Mouse (Mus musculus): ENCODE data around the gene Cd79b.

DNA sequence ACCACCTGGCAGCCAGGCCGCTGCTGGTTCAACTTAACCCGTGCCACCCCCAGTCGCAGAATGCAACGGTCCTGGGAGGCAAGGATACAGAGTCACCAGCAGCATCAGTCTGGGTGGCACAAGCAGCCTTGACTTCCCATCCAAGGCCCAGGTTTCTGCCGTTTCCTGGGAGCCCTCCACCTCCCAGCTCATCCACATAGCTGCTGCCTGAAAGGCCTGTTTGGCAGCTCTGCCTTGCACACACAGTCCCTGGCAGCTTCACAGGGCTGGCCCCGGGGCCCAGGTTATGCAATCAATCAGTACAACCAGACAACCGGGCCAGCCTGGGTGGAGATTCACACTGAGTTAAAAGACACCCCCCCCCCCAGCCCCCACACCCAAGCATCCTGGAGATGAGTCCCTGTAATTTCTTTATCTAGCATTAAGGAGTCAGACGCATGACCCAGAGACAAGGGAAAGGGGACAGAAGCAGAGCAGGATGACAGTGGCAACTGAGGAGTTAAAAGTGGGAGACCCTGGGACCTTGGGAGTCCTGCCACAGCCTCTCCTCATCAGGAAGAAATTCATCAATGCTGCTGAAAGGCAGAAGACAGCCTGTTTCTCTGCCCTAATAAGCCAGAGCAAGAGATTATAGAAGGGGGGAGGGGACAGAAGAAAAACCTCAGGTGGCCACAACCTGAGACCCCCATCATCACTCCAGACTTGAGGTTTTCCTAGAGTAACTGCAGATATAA lies 46.1 kb downstream of the Cd79b start:
- TF ChIP-seq CTCF (IDR thresholded peaks at IDR 0.05; ENCODE audit: low read depth, low read length) (no peak), POLR2A (IDR thresholded peaks at IDR 0.05; ENCODE audit: borderline replicate concordance, low read depth, low read length) (no peak)
